ENCODE assay signal across 18 mouse cellular contexts in genomic region chr2:3682699-3683098, GRCm38 (mm10).
DNase-seq lines count a peak whose midpoint lies in the region; ATAC-seq and TF ChIP-seq lines count a peak whose summit lies in the region.
"Had no signal": no experiment of that assay in that cellular context is flagged by ENCODE, and none has a peak within 500 bp of the region (broad histone marks: within the 10 kb centered on the region; RNA-seq: fewer than 3 reads in every experiment).

No protein-coding gene starts in this region.

- DNase-seq in cerebellum, postnatal 10 days, result peak; percentile 26 to 29
- no peak for DNase-seq in cerebellum, postnatal 4 days (ENCODE audit: low spot score in 2 of 2)
- no peak for DNase-seq in midbrain, postnatal 0 days (ENCODE audit: low spot score)
- DNase-seq in left cerebral cortex, adult 11 months (ENCODE audit: low spot score), result no peak
- DNase-seq: adrenal gland, adult 8-10 months; adrenal gland, postnatal 36 days; B cell, adult 2 months; cerebellum, adult 2 months; forebrain, postnatal 0 days; gastrocnemius, postnatal 14 days had no signal

- no peak overlapping the region for H3K4me3 ChIP-seq in hindbrain, embryonic 13.5 days
- no peak overlapping the region for H3K4me3 ChIP-seq in hindbrain, embryonic 16.5 days (ENCODE audit: low read length)
- no peak overlapping the region for H3K4me3 ChIP-seq in midbrain, embryonic 13.5 days (replicated peaks)
- H3K4me3 ChIP-seq in midbrain, postnatal 0 days (ENCODE audit: low read depth, low read length), result no peak overlapping the region
- H3K4me3 ChIP-seq: forebrain, embryonic 13.5 days; heart, embryonic 12.5 days; intestine, embryonic 15.5 days had no signal

- H3K9me3 ChIP-seq in hindbrain, embryonic 13.5 days, result no peaks in the 10 kb centered on the region
- no peaks in the 10 kb centered on the region for H3K9me3 ChIP-seq in hindbrain, embryonic 16.5 days (ENCODE audit: control insufficient read depth, low read length)
- no peaks in the 10 kb centered on the region for H3K9me3 ChIP-seq in midbrain, embryonic 13.5 days
- H3K9me3 ChIP-seq in midbrain, postnatal 0 days (ENCODE audit: low read length), result no peaks in the 10 kb centered on the region
- H3K9me3 ChIP-seq: forebrain, embryonic 13.5 days; G1E; heart, embryonic 12.5 days; intestine, embryonic 15.5 days had no signal

- H3K27me3 ChIP-seq in hindbrain, embryonic 13.5 days, result no peaks in the 10 kb centered on the region
- H3K27me3 ChIP-seq in hindbrain, embryonic 16.5 days (replicated peaks; ENCODE audit: control insufficient read depth, insufficient read depth, low read length), result no peaks in the 10 kb centered on the region
- H3K27me3 ChIP-seq in midbrain, embryonic 13.5 days, result no peaks in the 10 kb centered on the region
- no peaks in the 10 kb centered on the region for H3K27me3 ChIP-seq in midbrain, postnatal 0 days (ENCODE audit: insufficient read depth, low read length)
- H3K27me3 ChIP-seq: forebrain, embryonic 13.5 days; intestine, embryonic 15.5 days had no signal

- H3K4me2 ChIP-seq in hindbrain, embryonic 13.5 days, result no peak overlapping the region
- no peak overlapping the region for H3K4me2 ChIP-seq in hindbrain, embryonic 16.5 days (ENCODE audit: low read length)
- H3K4me2 ChIP-seq in midbrain, embryonic 13.5 days (replicated peaks), result no peak overlapping the region
- H3K4me2 ChIP-seq in midbrain, postnatal 0 days (ENCODE audit: low read depth, low read length, poor library complexity, severe bottlenecking), result no peak overlapping the region
- H3K4me2 ChIP-seq: forebrain, embryonic 13.5 days; heart, embryonic 12.5 days; intestine, embryonic 15.5 days had no signal

- TF ChIP-seq CTCF in midbrain, postnatal 0 days (IDR thresholded peaks at IDR 0.05), result no peak

- ATAC-seq in hindbrain, embryonic 13.5 days (ENCODE audit: low FRiP score), result no peak
- no peak for ATAC-seq in hindbrain, embryonic 16.5 days
- ATAC-seq in midbrain, embryonic 13.5 days, result 0 out of 2 replicates have a peak, but pooled peaks have one; percentile 32
- ATAC-seq in midbrain, postnatal 0 days (ENCODE audit: low FRiP score), result no peak
- ATAC-seq: CD4-positive, CD25-positive, alpha-beta regulatory T cell, adult 4 months; intestine, embryonic 15.5 days had no signal

- H3K9ac ChIP-seq in hindbrain, embryonic 13.5 days, result no peak overlapping the region
- no peak overlapping the region for H3K9ac ChIP-seq in hindbrain, embryonic 16.5 days (ENCODE audit: low read depth, low read length)
- H3K9ac ChIP-seq in midbrain, embryonic 13.5 days (replicated peaks), result no peak overlapping the region
- no peak overlapping the region for H3K9ac ChIP-seq in midbrain, postnatal 0 days (replicated peaks; ENCODE audit: low read length, poor library complexity, severe bottlenecking)
- H3K9ac ChIP-seq: forebrain, embryonic 13.5 days; heart, embryonic 12.5 days; intestine, embryonic 15.5 days had no signal

- no peaks in the 10 kb centered on the region for H3K36me3 ChIP-seq in hindbrain, embryonic 13.5 days
- H3K36me3 ChIP-seq in hindbrain, embryonic 16.5 days (ENCODE audit: control insufficient read depth, insufficient read depth, low read length), result no peaks in the 10 kb centered on the region
- no peaks in the 10 kb centered on the region for H3K36me3 ChIP-seq in midbrain, embryonic 13.5 days
- H3K36me3 ChIP-seq in midbrain, postnatal 0 days (ENCODE audit: insufficient read depth, low read length), result no peaks in the 10 kb centered on the region
- H3K36me3 ChIP-seq: G1E; heart, embryonic 12.5 days; intestine, embryonic 15.5 days had no signal

- peaks cover 20% of the 10 kb centered on the region for H3K4me1 ChIP-seq in hindbrain, embryonic 13.5 days (replicated peaks)
- H3K4me1 ChIP-seq in hindbrain, embryonic 16.5 days (ENCODE audit: control insufficient read depth, insufficient read depth, low read depth, low read length), result peaks cover 11% of the 10 kb centered on the region
- H3K4me1 ChIP-seq in midbrain, embryonic 13.5 days (replicated peaks), result peaks cover 19% of the 10 kb centered on the region
- peaks cover 6% of the 10 kb centered on the region; the same call in 1 of the 2 replicates for H3K4me1 ChIP-seq in midbrain, postnatal 0 days (ENCODE audit: insufficient read depth, low read length)
- H3K4me1 ChIP-seq: intestine, embryonic 15.5 days had no signal

- WGBS in hindbrain, embryonic 13.5 days, result 53% methylated on average over 4 of the region's 4 CpGs
- 60% methylated on average over 4 of the region's 4 CpGs for WGBS in hindbrain, embryonic 16.5 days
- WGBS in midbrain, embryonic 13.5 days, result 73% methylated on average over 4 of the region's 4 CpGs
- WGBS in midbrain, postnatal 0 days, result 71% methylated on average over 4 of the region's 4 CpGs

- H3K27ac ChIP-seq in hindbrain, embryonic 13.5 days, result peak overlapping the region; percentile 80; the same call in 1 of the 2 replicates
- no peak overlapping the region for H3K27ac ChIP-seq in hindbrain, embryonic 16.5 days (ENCODE audit: low read depth, low read length)
- no peak overlapping the region for H3K27ac ChIP-seq in midbrain, embryonic 13.5 days
- no peak overlapping the region for H3K27ac ChIP-seq in midbrain, postnatal 0 days (ENCODE audit: low read depth, low read length)
- H3K27ac ChIP-seq: forebrain, embryonic 13.5 days; intestine, embryonic 15.5 days had no signal

Comparison
In these comparisons a context has a peak if more than half of its experiments do, and no peak if none do; other contexts are left out.
1. DNase-seq: peak in cerebellum, postnatal 10 days (2 of 2); none in cerebellum, postnatal 4 days (0 of 2), midbrain, postnatal 0 days (single experiment) and left cerebral cortex, adult 11 months (single experiment).